Mouse (Mus musculus) frontal cortex, adult 2 months (tissue): Measurements from ENCODE around the gene Ascc1. TPM values are rescaled to one million over a fixed set of nuclear protein-coding genes. Genes with fewer than 3 reads are reported as not detected.
A peak's percentile ranks its signal among the peaks of the same experiment; 100 is the strongest.

Experiments
- DNase-seq, 2 experiments: peaks; one replicate each; pipeline ENCODE4 v3.0.0; 2022; ENCODE audit warnings: low spot score in 1 of 2; ENCODE audit errors: extremely low spot score in 1 of 2
- polyA plus RNA-seq: library from polyadenylated mRNA; depleted of rRNA; stranded (reverse); fragments of >200 nt; gene quantifications from 2 replicates; pipeline ENCODE4 v1.2.3, GENCODE M21; 2012

Ascc1 gene
- polyA plus RNA-seq, 1 experiment: 26.5 TPM

- DNase-seq: no peak
Measured at GRCm38 (mm10) chr10:60009115-60009514, 6.5 kb downstream of the Ascc1 start.

- DNase-seq: no peak
Measured at GRCm38 (mm10) chr10:60016223-60016622, 13.6 kb downstream of the Ascc1 start.

DNA sequence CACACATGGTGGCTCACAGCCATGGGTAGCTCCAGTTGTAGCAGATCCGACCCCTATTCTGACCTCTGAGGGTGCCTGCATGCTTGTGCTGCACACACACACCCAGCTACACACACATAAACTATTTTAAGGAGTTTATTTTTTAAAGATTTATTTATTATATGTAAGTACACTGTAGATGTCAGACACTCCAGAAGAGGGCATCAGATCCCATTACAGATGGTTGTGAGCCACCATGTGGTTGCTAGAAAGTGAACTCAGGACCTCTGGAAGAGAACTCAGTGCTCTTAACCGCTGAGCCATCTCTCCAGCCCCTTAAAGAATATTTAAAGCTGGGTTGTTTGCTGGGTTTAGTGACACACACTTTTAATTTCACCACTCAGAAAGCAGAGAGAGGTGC is 16.7 kb downstream of the Ascc1 start:
- DNase-seq: no peak

DNA sequence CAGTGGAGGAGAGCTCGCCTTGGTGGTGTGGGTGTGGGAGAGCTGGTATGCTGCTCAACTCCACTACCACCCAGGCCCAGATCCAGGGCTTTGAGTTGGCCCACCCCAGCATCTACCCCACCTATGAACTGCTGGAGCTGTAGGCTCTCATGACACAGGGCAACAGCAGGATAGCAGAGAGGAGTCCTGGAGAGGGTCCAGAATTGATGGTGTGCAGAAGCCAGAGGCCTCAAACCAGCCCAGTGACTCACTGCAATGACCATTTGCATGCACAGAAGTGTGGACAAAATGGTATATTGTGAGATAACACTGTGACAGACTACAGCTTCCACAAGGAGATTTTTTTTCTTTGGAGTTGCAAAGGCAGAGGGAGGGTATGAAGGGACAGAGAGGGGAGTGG is 21.1 kb downstream of the Ascc1 start:
- DNase-seq: no peak

DNA sequence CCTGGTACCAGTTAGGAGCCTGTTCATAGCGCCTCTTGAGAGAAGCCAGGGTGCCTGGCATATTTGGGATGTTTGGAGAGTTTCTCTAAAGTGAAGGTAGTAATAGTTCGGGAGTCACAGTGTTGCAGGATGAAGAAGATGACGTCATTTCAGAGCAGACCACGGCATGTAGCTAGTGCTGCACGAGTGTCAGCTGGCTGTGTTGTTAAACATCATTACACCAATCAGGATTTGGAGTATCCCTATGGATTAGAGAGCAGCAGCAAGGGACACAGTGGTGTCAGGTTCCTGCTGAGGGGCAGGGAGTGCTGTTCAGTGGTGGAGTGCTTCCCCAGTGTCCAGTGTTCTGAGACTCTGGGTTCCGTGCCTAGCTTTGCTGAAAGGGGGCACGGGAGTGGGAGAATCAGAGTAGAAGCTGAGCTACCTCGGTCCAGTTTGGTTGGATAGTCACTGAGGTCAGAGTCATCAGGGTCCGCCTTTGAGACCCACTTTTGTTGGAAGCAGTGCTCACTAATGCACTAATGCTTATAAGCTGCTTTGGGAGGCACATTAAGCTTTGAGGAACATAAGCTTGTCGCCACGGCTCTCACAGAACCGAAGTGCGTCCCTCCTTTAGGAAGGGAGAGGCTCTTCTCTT is 24.3 kb downstream of the Ascc1 start:
- no peak for DNase-seq

- no peak for DNase-seq
Measured at GRCm38 (mm10) chr10:60027619-60028084, 25.0 kb downstream of the Ascc1 start.

GRCm38 (mm10) chr10:60028181-60028580 is 25.6 kb downstream of the Ascc1 start:
- no peak for DNase-seq

GRCm38 (mm10) chr10:60028979-60029378 is 26.4 kb downstream of the Ascc1 start:
- peak in 1 of 2 experiments; percentile 27 for DNase-seq

DNA sequence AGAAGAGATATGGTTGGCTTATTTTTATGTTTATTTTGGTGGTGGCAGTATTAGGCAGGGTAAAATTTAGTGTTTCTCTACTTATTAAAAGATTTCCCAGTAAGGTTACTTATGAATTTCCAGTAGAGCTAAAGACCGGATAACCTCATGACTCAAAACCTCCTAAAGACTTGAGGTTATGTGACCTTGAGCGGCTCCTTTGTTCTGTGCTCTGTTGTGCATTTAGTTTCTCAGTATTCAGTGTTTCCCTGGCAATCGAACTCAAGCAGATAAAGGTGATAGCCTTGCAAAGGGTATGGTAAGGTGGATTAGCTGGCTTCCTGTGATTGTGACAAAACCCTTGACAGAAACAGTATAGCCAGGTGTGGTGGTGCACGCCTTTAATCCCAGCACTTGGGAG is 26.8 kb downstream of the Ascc1 start:
- DNase-seq: no peak

DNA sequence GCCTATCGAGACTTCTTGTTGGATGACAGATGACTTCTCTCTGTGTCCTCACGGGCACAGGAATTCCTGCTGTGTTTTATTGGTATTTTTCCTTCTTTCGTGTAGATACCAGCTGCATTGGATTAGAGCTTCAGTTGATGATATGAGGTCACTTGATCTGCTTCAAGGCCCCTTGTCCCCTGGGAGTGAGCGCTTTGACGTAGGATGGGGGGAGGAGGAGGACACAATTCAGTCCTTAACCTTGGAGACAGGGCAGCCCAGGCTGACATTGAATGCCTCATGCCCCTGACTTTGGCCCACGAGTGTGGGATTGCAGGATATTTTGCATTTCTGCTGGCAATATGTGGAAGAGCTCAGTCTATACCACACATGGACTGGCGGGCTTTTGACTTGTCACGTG is 29.0 kb downstream of the Ascc1 start:
- DNase-seq: no peak

DNA sequence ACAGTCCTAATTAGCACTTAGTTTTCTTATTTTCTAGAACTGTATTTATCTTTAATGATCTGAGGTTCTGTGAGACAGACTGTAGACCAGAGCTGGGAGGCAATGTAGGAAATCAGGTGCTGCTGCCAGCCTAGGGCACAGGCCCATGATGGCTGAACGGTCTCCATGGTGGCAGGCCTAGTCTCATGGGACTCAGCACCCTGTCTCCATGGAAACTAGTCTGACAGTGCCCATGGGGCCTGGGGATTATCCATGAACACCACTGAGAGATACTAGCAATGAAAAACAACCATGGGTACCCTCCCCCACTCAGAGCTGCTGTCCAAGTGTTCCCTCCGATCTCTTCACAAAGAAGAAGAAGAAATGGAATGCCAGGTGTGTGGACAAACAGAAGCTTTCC is 29.4 kb downstream of the Ascc1 start:
- DNase-seq: no peak

DNA sequence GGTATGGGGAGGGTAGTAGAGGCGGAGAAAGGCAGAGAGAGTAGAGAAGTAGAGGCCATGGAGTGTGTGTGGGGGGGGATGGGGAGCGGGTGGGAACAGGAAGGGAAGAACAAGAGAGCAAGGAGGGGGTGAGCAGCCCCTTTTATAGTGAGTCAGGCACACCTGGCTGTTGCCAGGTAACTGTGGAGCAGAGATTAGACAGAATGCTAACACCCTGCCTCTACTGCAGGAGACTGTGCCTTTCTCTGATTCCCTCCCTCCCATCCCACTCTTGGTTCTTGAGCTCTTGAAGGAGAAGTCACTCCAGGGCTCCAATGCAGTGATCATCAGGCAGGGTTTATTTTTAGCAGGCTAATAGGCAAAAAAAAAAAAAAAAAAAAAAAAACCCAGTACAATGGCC is 30.0 kb downstream of the Ascc1 start:
- DNase-seq: peak in 1 of 2 experiments; percentile 15

DNA sequence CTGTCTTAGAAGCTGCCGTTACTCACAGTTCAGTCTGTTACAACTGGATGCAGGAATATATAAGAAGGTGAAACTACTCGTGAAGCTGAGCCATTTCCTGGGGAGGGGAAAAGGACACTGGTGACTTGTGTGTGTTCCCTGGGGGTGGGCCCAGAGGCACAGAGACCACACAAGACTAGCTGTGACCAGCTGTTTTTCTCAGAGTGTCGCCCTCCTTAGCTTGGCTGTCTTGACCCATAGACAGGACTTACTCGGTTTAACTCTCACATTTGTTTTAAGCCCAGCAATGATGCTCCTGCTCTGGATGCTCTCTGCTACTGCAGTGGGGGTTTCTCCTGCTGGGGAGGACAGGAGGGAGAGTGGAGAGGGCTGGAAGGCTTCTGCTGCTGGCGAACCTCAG is 30.5 kb downstream of the Ascc1 start:
- DNase-seq: no peak

GRCm38 (mm10) chr10:60034621-60035020 is 32.0 kb downstream of the Ascc1 start:
- DNase-seq: no peak

DNA sequence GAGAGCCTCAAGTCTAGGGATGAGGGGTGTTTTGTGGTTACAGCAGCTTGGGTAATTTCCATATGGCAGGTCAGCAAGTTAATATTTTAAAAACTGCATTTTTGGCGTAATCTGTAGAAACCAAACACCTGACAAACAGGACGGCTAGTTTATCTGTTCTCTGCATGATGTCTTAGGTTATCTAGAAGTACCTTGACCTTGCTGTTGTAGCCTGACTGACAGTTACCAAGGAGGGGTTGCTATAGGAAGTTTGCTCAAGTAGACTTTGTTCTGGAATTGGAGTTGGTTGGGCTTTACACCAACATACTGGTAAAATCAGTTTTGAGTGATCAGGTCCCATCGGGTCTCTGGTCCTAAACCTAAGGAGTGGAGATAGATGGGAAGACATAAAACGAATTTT is 33.1 kb downstream of the Ascc1 start:
- no peak for DNase-seq

DNA sequence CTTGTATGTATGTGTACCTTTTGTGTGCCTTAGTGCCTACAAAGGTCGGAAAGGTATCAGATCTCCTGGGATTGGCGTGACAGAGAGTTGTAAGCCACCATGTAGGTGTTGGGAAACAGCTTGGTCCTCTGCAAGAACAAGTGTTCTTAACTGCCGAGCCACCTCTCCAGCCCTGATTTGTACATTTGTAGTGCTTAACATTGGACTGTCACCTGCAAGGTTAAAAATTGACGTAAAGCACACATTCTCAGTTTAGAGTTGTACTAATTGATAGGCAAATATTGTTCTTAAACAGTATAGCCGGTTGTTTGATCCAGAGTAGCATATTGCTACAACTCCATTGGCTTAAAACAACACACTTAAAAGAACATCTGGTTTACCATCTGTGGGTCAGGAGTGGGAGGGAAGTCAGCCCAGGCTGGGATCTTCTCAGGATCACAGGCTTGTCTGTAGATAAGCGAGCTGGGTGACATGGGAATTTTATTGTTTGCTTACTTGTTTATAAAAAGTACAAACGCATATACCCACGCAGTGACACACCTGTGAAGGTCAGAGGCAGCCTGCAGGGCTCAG is 39.8 kb downstream of the Ascc1 start:
- no peak for DNase-seq

DNA sequence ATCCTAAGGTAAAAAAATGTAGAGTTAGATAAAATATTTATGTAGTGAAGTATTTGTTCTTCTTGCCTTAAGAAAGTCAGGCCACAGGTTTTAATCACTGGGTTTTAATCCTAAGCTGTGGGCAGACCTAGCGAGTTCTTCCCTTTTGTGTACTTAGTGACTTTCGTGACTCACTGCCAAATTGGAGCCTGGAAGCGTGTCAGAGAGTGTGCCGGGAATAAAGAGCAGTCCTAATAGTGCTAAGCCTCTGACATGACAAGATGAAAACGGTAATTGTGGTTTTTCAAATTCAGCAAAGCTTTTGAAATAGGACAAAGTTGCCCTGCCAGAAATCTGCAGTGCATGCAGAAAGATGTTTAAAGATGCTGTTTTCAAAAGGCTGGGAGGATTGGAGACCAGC is 44.1 kb downstream of the Ascc1 start:
- DNase-seq: peak; percentile 28 to 59

- DNase-seq: no peak
Measured at GRCm38 (mm10) chr10:60050581-60050980, 48.0 kb downstream of the Ascc1 start.

GRCm38 (mm10) chr10:60053073-60053472 is 50.5 kb downstream of the Ascc1 start:
- no peak for DNase-seq

GRCm38 (mm10) chr10:60062173-60062572 is 59.6 kb downstream of the Ascc1 start:
- DNase-seq: no peak

DNA sequence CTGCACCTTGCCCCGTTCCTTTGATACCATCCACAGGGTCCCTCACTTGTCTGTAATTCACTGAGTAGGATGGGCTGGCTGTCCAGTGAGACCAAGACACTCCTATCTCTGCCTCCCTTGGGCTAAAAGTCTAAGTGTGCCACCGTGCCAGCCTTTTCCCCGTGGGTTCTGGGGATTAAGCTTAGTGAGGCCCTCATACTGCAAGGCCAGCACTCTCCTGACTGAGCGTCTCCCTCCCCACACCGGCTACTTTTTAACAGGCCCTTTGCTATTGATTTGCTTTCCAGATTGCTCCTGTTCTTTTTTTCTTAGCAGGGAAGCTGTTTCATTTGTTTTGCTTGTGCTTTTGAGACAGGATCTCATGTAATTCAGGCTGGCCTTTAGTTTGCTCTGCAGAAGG is 60.3 kb downstream of the Ascc1 start:
- no peak for DNase-seq

DNA sequence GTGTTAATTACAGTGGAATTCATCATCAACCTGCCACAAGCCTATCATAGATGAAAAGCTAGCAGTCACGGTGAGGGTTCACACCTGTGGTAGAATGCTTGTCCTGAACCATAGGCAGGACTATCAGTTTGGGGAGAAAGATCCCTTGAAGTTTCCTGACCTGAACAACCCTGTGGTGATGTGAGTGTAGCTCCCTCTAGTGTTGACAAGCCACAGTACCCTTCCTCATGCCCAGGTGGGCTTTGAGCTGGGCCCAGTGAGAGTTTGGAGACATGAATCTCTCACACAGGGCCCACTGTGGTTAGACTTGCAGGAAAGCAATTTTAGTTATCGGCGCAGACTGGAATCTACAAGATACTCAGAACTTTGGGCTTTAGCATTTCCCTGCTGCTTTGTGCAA is 63.9 kb downstream of the Ascc1 start:
- DNase-seq: peak in 1 of 2 experiments; percentile 67

- DNase-seq: no peak
Measured at GRCm38 (mm10) chr10:60075159-60075558, 72.6 kb downstream of the Ascc1 start.
